ENCODE assay signal across 13 mouse cellular contexts in the genomic region with DNA sequence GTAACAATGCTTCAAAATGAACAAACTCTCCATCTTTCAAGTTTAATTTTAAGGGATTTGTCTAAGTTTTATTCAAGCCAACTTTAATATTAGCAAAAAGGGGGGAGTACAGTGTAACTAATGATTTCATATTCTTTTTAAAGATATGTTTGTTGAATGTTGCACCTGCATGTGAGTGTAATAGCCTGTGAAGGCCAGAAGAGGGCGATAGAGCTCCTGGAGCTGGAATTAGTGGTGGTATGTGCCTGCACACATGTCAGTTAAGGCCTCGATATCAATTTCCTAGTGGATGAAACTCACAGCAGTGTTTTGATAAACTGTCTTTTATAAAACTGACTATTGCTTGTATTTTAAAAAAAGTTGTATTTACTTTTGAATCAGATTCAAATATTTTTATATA. TPM values are rescaled to one million over a fixed set of nuclear protein-coding genes. Genes with fewer than 3 reads are reported as not detected.
DNase-seq lines count a peak whose midpoint lies in the region; ATAC-seq and TF ChIP-seq lines count a peak whose summit lies in the region.
"Had no signal": no experiment of that assay in that cellular context is flagged by ENCODE, and none has a peak within 500 bp of the region (broad histone marks: within the 10 kb centered on the region; RNA-seq: fewer than 3 reads in every experiment).

No protein-coding gene starts in this region.

- H3K36me3 ChIP-seq in forebrain, postnatal 0 days (ENCODE audit: insufficient read depth): no peaks in the 10 kb centered on the region
- H3K36me3 ChIP-seq in forebrain, embryonic 13.5 days (ENCODE audit: poor library complexity, severe bottlenecking): no peaks in the 10 kb centered on the region
- H3K36me3 ChIP-seq in lung, embryonic 14.5 days (ENCODE audit: insufficient read depth): no peaks in the 10 kb centered on the region
- H3K36me3 ChIP-seq: liver, embryonic 12.5 days had no signal

- no peak overlapping the region for H3K9ac ChIP-seq in forebrain, postnatal 0 days
- no peak overlapping the region for H3K9ac ChIP-seq in forebrain, embryonic 13.5 days
- no peak overlapping the region for H3K9ac ChIP-seq in lung, embryonic 14.5 days
- H3K9ac ChIP-seq: liver, embryonic 12.5 days had no signal

- H3K9me3 ChIP-seq in forebrain, postnatal 0 days (ENCODE audit: low read length): no peaks in the 10 kb centered on the region
- no peaks in the 10 kb centered on the region for H3K9me3 ChIP-seq in forebrain, embryonic 13.5 days (replicated peaks)
- no peaks in the 10 kb centered on the region for H3K9me3 ChIP-seq in lung, embryonic 14.5 days (ENCODE audit: low read depth, low read length)
- H3K9me3 ChIP-seq: liver, embryonic 12.5 days had no signal

- no peaks in the 10 kb centered on the region for H3K27me3 ChIP-seq in forebrain, postnatal 0 days (ENCODE audit: insufficient read depth, low read length)
- H3K27me3 ChIP-seq in forebrain, embryonic 13.5 days: no peaks in the 10 kb centered on the region
- no peaks in the 10 kb centered on the region for H3K27me3 ChIP-seq in lung, embryonic 14.5 days (ENCODE audit: insufficient read depth, low read length)
- H3K27me3 ChIP-seq: liver, embryonic 12.5 days had no signal

- WGBS in forebrain, postnatal 0 days: 66% methylated on average over 2 of the region's 2 CpGs
- WGBS in forebrain, embryonic 13.5 days: 70% methylated on average over 2 of the region's 2 CpGs
- WGBS in lung, embryonic 14.5 days: 56% methylated on average over 2 of the region's 2 CpGs
- WGBS in bone marrow, adult 2 months: 69% methylated on average over 2 of the region's 2 CpGs

- no peak for ATAC-seq in forebrain, postnatal 0 days
- ATAC-seq in forebrain, embryonic 13.5 days: no peak
- no peak for ATAC-seq in lung, embryonic 14.5 days (ENCODE audit: insufficient read depth)
- ATAC-seq in frontal cortex, adult (ENCODE audit: low TSS enrichment): no peak
- ATAC-seq: activated CD4-positive, CD25-positive, alpha-beta regulatory T cell, adult 4 months; liver, embryonic 12.5 days had no signal

- no peak overlapping the region for H3K4me2 ChIP-seq in forebrain, postnatal 0 days (ENCODE audit: low read depth)
- H3K4me2 ChIP-seq in forebrain, embryonic 13.5 days: no peak overlapping the region
- no peak overlapping the region for H3K4me2 ChIP-seq in lung, embryonic 14.5 days
- H3K4me2 ChIP-seq: liver, embryonic 12.5 days had no signal

- no peaks in the 10 kb centered on the region for H3K4me1 ChIP-seq in forebrain, postnatal 0 days (ENCODE audit: insufficient read depth)
- no peaks in the 10 kb centered on the region for H3K4me1 ChIP-seq in forebrain, embryonic 13.5 days
- no peaks in the 10 kb centered on the region for H3K4me1 ChIP-seq in lung, embryonic 14.5 days (ENCODE audit: insufficient read depth)
- H3K4me1 ChIP-seq in bone marrow, adult 2 months (ENCODE audit: control insufficient read depth, insufficient read depth, low read length): no peaks in the 10 kb centered on the region
- H3K4me1 ChIP-seq: liver, embryonic 12.5 days had no signal

- H3K4me3 ChIP-seq in forebrain, postnatal 0 days (ENCODE audit: low read depth, low read length): no peak overlapping the region
- H3K4me3 ChIP-seq in forebrain, embryonic 13.5 days: no peak overlapping the region
- H3K4me3 ChIP-seq in lung, embryonic 14.5 days (ENCODE audit: low read depth, low read length): no peak overlapping the region
- H3K4me3 ChIP-seq in bone marrow, adult 2 months (replicated peaks; ENCODE audit: control insufficient read depth, low read depth, low read length): no peak overlapping the region
- H3K4me3 ChIP-seq: liver, embryonic 12.5 days had no signal

- peak; percentile 29; the same call in 1 of the 2 replicates for TF ChIP-seq CTCF in forebrain, postnatal 0 days (IDR thresholded peaks at IDR 0.05; ENCODE audit: low read depth)
- peak; percentile 43 for TF ChIP-seq CTCF in lung, embryonic 14.5 days (IDR thresholded peaks at IDR 0.05; ENCODE audit: low read depth)
- TF ChIP-seq CTCF in bone marrow, adult 2 months (IDR thresholded peaks at IDR 0.05; ENCODE audit: control insufficient read depth, insufficient read depth, low read length): peak; percentile 42; the same call in 1 of the 2 replicates

- no peak for DNase-seq in forebrain, postnatal 0 days
- no peak for DNase-seq in lung, embryonic 14.5 days
- no peak for DNase-seq in lung, postnatal 14 days
- DNase-seq in thymus, postnatal 4 days: peak; percentile 27
- DNase-seq in frontal cortex, adult 2 months (ENCODE audit: extremely low spot score in 1 of 2, low spot score in 1 of 2): no peak
- DNase-seq: cerebellum, postnatal 36 days had no signal

- TF ChIP-seq POLR2A in bone marrow, adult 2 months (IDR thresholded peaks at IDR 0.05; ENCODE audit: borderline replicate concordance, control insufficient read depth, low read depth, low read length): no peak

- no peak overlapping the region for H3K27ac ChIP-seq in forebrain, postnatal 0 days (ENCODE audit: low read depth, low read length)
- no peak overlapping the region for H3K27ac ChIP-seq in forebrain, embryonic 13.5 days
- H3K27ac ChIP-seq in lung, embryonic 14.5 days (ENCODE audit: low read depth): no peak overlapping the region
- no peak overlapping the region for H3K27ac ChIP-seq in bone marrow, adult 2 months (ENCODE audit: control insufficient read depth, insufficient read depth, low read depth, low read length, poor library complexity)
- H3K27ac ChIP-seq: liver, embryonic 12.5 days had no signal

RNA-seq across cellular contexts. Expression of a gene that starts 39.7 kb away (rescaled TPM):
- total RNA-seq in forebrain, postnatal 0 days (2014; rRNA removed): 2.1 and 2.4 TPM in 2 replicates
- 1.4 and 1.5 TPM in 2 replicates for polyA plus RNA-seq in forebrain, postnatal 0 days (2015; fragmentation: Nextera tagmentation; extraction: Ambion mirVana)
- polyA plus RNA-seq in forebrain, embryonic 13.5 days (2015; fragmentation: Nextera tagmentation; extraction: Ambion mirVana): 0.87 and 1.5 TPM in 2 replicates
- polyA plus RNA-seq in lung, embryonic 14.5 days (2014; fragmentation: Nextera tagmentation; extraction: Ambion mirVana): 0.11 and 0.26 TPM in 2 replicates
- polyA plus RNA-seq in bone marrow, adult 2 months (2011; ENCODE audit: insufficient read depth, insufficient read length, low replicate concordance, missing spikeins): 0.70 and 0.72 TPM in 2 replicates
- polyA plus RNA-seq in frontal cortex, adult 2 months (2012; rRNA removed): 0.21 and 0.24 TPM in 2 replicates
- total RNA-seq: heart, postnatal 25 days had no signal
- polyA plus RNA-seq: C2C12; liver, embryonic 12.5 days had no signal
